Mouse (Mus musculus): ENCODE data around the gene Ddit4.

Gene Ddit4

DNA sequence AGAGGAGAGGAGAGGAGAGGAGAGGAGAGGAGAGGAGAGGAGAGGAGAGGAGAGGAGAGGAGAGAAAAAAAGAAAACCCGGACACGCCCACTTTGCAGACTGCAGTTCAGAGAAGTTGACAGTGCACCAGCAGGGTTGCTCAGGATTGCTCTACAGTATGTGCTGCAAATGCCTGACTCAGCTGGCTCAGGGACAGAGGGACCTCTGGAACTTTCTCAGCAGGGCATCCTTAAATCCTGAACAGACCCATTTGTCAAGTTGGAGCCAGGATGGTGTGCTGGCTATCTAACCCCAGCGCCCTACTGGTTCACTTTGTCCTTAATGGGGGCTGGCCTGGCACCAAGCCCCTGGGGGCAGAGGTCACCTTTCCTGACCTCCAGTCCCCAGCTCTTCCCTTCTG lies 17.6 kb downstream of the Ddit4 start:
- in situ Hi-C loops (cut with MboI; ENCODE audit: low pct_unique_long_range_greater_than_20kb in 1 of 2, low sequenced_read_pairs in 2 of 2, unreplicated experiment in 1 of 2) = loop anchor here in 1 of 2 experiments (25.0 kb wide), 1 partner anchor 303 kb away; no protein-coding TSS in a partner anchor

DNA sequence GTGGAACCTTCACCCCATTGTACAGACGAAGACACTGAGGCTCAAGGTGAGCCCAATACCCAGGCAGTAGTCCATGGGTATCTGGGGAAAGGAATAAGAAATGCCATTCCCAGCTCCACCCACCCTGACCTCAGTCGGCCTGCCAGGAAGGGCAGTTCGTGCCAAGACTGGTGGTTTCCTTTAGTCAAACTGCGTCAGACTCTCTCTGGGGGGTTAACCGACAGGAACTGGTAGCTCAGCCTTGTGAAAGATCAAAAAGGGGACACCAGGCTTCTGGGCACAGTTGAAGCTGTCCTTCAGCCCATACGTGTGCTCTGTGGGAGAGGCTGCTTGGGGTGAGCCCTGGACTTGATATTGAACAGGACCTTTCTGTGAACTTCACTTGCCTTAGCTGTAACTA lies 19.1 kb downstream of the Ddit4 start:
- in situ Hi-C loops (cut with MboI; ENCODE audit: low pct_unique_long_range_greater_than_20kb in 1 of 2, low sequenced_read_pairs in 2 of 2, unreplicated experiment in 1 of 2) = loop anchor here in 1 of 2 experiments (25.0 kb wide), 1 partner anchor 305 kb away; no protein-coding TSS in a partner anchor

DNA sequence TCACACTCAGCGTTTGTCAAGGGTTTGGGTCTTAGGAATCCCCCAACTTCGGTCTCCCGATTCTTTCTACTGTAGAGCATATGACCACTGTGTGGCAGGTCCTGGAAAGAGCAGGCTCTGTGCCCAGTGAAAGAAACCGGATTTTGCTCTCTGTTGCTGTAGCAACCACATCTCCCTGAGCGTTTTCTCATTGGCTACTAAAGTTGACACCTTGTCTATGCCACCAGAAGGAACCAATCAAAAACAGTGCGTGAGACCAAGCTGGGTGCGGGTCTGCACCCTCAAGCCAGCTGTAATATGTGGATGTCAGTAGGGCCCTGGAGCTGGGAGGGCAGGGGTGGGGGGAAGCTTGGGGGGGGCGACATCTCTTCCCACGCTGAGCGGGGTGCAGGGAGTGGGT lies 20.6 kb downstream of the Ddit4 start:
- in situ Hi-C loops (cut with MboI; ENCODE audit: low pct_unique_long_range_greater_than_20kb in 1 of 2, low sequenced_read_pairs in 2 of 2, unreplicated experiment in 1 of 2) = loop anchor here in 1 of 2 experiments (25.0 kb wide), 1 partner anchor 306 kb away; no protein-coding TSS in a partner anchor

DNA sequence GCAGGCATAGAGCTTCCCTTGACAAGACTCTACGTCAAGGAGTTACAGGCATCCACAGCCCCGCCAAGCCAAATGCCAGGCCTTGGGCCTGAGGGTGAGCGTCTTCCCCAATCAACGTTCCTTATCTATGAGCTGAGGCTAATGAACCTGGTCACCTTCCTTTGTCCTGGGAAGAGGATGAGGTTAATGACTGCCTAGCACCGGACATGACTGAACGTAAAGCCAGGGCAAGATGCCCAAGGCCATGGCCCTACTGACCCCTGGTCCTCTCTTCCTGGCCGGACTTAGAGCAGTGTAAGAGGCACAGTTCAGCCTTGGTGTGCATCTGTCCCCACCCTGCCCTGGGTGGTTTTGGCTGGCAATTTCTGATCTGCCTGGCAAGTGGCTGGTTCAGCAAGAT lies 22.4 kb downstream of the Ddit4 start:
- in situ Hi-C loops (cut with MboI; ENCODE audit: low pct_unique_long_range_greater_than_20kb in 1 of 2, low sequenced_read_pairs in 2 of 2, unreplicated experiment in 1 of 2) = loop anchor here in 1 of 2 experiments (25.0 kb wide), 1 partner anchor 308 kb away; no protein-coding TSS in a partner anchor

DNA sequence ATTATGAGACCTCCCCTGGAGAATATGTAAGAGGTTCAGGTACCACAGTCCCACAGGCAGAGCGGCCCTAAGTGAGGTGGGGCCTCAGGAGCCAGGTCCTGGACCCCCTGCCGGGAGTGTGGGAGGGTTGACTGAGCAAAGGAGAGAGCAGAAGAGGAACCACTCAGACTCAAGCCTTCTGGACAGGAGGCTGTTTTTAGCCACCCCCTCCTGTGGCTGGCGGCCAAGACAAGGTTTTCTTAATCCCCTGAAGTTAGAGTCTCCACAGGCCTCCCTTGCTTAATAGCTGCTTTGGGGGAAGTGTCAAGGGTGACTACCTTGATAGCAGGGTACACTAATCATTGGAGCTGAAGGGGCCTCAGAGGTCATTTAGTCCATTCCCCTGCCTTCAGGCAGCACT lies 27.3 kb downstream of the Ddit4 start:
- in situ Hi-C loops (cut with MboI; ENCODE audit: low pct_unique_long_range_greater_than_20kb in 1 of 2, low sequenced_read_pairs in 2 of 2, unreplicated experiment in 1 of 2) = no loop called here

DNA sequence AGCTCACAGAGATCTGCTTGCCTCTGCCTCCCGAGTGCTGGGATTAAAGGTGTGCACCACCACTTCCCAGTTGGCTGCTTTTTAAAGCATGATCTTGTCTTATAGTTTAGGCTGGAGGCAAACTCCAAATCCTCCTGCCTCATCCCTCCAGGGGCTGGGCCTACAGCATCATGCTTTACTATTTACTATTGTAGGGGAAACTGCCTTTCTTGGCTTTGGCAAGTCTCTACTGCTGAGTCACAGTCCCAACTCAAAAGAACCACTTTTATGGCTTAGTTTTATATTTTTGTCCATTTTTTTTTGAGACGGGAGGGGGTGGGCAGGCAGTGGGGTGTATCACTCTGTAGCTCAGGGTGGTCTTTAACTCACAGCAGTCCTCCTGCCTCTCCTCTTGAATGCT lies 28.1 kb downstream of the Ddit4 start:
- in situ Hi-C loops (cut with MboI; ENCODE audit: low pct_unique_long_range_greater_than_20kb in 1 of 2, low sequenced_read_pairs in 2 of 2, unreplicated experiment in 1 of 2) = no loop called here

DNA sequence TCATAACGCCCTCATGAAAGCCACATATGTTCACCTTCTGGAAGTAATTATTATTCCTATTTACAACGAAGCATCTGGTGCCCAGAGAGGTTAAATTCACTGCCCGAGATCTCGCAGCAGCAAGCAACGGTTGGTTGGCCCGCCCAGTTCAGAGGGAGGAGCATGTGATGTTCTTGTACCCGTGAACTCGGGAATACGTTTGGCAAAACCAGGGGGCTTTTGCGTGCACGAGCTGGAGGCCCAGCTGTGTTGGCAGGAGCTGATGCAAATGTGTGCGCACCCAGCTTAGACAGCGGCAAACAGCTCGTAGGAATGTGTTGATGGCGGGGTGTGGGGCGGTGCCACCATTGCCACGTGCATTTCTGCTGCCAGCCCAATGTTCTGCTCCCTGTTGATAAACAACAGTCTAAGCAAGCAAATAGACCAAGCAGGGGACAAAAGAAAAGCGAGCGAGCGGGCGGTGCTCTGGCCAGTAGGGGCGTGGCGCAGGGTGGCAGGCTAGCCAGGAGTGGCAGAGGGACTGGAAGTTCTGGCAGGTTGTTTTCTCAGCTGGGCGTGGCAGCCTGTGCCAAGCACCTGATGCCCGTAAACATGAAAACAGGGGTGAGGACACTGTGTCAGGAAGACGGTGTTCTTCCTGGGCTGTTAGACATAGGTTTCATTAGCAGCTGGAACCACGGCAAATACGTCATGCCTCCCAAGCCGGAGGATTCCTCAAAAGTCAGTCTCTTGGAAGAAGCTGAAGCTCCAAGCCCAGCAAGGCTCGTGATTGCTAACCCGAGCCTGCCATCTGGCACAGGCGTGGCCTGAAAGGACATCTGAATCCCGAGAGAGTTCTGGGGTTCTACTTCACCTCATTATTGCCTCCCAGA lies 30.6 kb downstream of the Ddit4 start:
- in situ Hi-C loops (cut with MboI; ENCODE audit: low pct_unique_long_range_greater_than_20kb in 1 of 2, low sequenced_read_pairs in 2 of 2, unreplicated experiment in 1 of 2) = no loop called here

DNA sequence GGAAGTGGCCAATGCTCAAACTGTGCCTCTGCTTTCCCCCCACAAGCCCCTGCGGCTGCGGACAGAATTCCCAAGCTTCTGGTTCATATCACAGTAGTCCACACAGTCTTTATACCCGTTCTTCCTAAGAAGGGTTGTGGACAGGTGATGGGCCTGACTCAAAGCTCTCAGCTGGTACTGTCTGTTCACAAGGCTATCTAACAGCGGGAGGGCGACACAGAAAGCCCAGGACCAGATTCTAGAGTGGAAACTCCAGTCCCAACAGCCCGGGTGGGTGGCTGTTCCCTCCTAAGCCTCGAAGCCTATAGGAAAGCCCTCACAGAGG lies 31.2 kb downstream of the Ddit4 start:
- in situ Hi-C loops (cut with MboI; ENCODE audit: low pct_unique_long_range_greater_than_20kb in 1 of 2, low sequenced_read_pairs in 2 of 2, unreplicated experiment in 1 of 2) = no loop called here

DNA sequence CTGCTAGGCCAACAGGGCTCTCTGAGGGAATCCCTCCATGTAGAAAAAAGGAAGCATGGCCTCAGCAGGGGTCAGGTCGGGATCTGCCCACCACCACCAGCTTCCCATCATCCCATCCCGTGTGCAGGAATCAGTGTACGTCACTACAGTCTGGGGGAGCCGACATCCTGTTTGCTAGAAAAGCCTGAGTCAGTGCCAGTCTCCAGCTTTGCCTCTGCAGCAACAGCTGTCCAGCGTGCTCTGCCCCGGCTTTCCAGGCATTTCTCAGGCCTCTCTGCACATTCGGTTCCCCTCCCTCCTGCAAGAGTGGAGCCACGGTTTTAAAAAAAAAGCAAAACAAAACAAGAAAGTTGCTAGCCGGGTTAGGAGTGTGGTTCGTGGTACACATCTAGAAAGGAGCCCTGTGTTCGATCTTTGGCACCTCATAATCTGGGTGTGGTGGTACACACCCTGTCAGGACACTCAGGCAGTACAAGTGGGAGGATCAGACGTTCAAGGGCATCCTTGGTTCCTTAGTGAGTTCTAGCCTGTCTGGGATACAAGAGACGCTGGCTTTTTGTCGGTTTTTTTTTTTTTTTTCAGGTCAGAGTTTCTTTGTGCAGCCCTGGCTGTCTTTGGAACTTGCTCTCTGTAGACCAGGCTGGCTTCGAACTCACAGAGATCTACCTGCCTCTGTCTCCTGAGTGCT lies 32.0 kb downstream of the Ddit4 start:
- in situ Hi-C loops (cut with MboI; ENCODE audit: low pct_unique_long_range_greater_than_20kb in 1 of 2, low sequenced_read_pairs in 2 of 2, unreplicated experiment in 1 of 2) = no loop called here

DNA sequence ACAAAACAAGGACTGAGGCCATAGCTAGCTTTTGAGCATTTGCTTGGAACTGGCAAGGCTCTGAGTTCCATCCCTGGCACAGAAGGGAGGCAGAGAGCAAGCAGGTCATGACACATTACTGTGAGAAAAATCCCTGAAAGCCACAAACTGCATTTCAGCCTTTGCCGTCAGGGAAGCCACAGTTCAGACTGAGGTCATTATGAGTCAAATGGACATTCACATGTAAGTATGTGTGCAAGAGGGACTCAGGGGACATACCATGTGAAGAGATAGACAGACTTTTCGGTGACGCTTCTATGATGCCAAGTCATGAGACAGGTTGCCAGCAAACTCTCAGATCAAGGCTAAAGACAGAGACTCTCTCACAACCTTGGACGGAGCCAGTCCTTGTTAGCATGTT lies 33.5 kb downstream of the Ddit4 start:
- in situ Hi-C loops (cut with MboI; ENCODE audit: low pct_unique_long_range_greater_than_20kb in 1 of 2, low sequenced_read_pairs in 2 of 2, unreplicated experiment in 1 of 2) = no loop called here

DNA sequence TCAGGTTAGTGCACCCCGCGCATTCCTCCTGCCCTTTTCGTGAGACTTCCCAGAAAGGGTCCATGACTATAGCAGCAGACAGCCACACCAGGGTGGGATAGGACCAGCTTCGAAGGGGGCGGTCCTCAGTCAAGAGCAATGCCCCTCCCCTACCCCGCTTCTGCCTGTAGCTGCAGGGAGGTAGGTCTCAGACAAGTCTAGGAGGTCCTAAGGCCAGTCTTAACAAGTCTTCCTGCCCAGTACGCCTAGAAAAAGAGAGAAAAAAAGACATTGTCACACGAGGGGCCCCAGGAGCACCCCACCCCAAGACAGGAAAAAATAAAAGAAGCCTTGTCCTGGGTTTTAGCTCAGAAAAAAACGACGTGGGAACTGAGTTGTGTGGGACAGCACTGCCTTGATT lies 35.0 kb downstream of the Ddit4 start:
- in situ Hi-C loops (cut with MboI; ENCODE audit: low pct_unique_long_range_greater_than_20kb in 1 of 2, low sequenced_read_pairs in 2 of 2, unreplicated experiment in 1 of 2) = no loop called here

DNA sequence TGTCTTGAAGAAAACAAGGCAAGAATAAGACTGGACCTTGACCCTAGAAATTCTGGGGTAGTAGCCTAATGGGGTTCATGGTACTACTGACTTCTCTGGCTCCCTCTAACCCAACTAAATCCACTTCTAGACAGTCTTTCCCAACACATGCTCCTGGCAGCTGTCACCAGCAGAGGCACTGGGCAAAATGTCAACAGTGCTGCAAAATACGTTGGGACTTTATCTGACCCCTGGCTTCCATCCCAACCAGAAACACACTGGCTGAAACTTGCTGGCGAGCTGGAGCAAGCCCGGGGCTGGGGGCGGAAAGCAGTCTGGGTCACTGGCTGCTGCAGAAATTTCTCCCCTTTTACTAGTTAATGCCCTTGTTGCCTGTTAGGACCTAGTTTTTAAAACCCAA lies 35.5 kb downstream of the Ddit4 start:
- in situ Hi-C loops (cut with MboI; ENCODE audit: low pct_unique_long_range_greater_than_20kb in 1 of 2, low sequenced_read_pairs in 2 of 2, unreplicated experiment in 1 of 2) = no loop called here

DNA sequence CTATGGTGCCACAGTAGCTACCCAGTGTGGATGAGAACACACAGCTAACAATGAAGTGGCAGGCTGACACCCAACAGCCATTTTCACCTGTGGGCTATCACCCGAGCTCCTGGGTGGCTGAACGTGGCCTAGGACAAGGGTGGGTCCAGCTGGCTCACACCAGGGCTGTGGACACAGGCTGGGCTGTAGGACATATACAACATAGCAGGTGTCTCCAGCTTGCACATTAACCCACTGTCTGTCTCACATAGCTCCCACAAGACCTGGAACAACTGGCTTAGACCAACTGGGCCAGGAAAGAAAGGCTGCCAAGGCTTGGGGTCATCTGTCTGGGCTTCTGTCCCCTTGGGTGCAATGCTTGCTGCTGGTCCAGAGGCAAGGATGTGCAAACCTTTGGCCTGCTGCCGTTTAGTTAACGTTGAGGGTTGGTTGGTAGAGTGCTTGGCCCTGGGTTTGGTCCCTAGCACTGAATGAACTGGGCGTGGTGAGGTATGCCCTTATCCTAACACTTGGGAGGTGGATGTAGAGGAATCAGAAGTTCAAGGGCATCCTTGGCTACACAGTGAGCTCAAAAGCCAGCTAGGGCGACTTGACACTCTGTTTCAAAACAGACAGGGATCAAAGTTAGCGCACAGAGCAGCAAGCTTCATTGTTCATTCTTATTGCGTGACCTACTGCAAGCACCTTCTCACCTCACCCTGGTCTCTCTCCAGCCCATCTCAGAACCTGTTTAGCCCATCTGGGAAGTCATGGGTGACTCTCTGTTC lies 36.3 kb downstream of the Ddit4 start:
- in situ Hi-C loops (cut with MboI; ENCODE audit: low pct_unique_long_range_greater_than_20kb in 1 of 2, low sequenced_read_pairs in 2 of 2, unreplicated experiment in 1 of 2) = no loop called here

DNA sequence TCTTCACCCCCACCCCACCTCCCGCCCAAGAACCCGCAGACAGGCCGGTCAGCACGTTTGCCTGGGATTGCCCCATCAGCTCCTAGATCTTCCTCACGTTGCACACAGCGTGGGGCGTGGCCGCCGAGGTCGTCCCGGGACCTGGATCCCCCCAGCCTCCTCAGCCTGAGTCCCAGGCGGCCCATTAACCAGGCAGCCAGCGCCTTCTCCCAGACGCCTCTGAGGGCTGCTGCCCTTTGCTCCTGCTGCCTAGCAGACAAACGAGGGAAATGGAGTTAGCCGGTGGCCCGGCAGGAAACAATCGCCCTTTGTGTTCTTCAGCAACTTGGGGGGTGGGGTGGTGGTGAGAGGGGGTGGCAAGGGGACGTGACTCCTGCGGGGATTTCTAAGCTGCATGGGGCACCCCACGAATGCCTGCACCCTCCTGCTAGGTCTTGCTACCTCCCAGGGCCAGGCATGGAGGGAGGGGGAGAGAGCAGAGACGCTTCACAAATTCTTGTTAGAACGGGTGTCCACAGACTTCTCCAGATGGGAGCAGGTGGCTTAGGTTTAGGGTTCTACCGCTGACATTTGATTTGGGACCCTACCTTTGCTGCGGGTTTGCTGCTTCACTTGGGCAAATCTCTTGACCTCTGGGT lies 40.0 kb downstream of the Ddit4 start:
- in situ Hi-C loops (cut with MboI; ENCODE audit: low pct_unique_long_range_greater_than_20kb in 1 of 2, low sequenced_read_pairs in 2 of 2, unreplicated experiment in 1 of 2) = no loop called here

DNA sequence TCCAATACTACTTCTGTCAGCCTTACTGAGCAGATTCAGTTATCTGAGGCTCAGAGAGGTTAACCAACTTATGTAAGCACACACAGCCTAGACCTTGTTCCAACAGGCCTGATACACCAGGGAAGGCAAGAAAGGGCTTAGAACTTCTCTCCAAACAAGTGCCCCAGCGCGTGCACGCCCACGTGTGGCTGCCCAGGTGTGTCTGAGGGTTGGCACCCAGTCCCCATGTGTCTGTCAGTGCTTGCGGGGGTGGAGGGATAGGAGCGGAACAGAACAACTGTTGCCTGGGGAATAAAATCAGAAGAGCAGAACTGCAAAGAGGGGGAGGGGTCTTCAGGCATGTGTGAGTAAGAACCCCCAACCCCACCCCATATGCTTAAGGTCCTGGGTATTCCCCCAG lies 40.5 kb downstream of the Ddit4 start:
- in situ Hi-C loops (cut with MboI; ENCODE audit: low pct_unique_long_range_greater_than_20kb in 1 of 2, low sequenced_read_pairs in 2 of 2, unreplicated experiment in 1 of 2) = no loop called here

DNA sequence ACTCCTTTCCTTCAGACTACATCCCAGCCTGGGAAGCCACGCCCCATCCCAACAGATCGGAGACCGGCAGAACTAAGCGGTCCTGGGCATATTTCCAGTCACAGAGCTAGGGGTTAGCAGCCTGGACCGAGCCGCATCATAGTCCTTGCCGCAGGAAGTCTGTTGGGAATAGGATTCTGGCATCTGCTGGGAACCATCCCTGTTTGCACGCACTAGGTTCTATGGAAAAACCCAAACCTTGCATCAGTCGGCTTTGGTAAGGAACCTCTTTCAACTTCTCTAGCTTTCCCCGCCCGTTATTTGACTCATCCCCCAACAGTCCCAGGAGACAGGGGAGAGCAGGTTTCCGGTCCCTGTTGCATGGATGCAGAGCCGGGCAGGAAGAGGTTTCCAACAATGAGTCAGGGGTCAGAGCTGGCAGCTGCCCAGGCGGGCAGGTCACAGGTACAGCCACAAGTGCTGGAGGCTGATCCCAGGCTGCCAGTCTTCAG lies 42.2 kb downstream of the Ddit4 start:
- in situ Hi-C loops (cut with MboI; ENCODE audit: low pct_unique_long_range_greater_than_20kb in 1 of 2, low sequenced_read_pairs in 2 of 2, unreplicated experiment in 1 of 2) = no loop called here

DNA sequence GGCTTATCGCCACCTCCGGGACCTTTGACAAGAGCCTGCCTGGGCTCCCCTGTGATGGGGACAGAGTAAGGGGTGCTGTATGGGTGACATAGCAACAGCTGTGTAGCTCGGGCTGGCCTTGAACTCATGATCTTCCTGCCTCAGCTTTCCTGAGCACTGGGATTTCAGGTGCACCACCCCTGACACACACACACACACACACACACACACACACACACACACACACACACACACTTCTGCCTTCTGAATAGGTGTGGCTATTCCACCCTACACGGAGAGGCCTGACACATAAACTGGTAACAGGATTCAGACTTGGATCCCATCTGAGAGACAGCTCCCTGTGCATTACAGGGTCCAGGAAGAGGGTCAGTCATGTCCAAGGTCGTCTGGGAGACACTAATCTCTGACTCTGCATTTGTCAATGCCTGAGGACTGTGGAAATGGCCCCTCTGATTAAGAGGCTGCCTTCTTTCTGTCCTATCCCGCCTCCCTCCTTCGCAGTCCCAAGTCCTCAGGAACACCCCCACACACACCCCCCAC lies 42.8 kb downstream of the Ddit4 start:
- in situ Hi-C loops (cut with MboI; ENCODE audit: low pct_unique_long_range_greater_than_20kb in 1 of 2, low sequenced_read_pairs in 2 of 2, unreplicated experiment in 1 of 2) = no loop called here

DNA sequence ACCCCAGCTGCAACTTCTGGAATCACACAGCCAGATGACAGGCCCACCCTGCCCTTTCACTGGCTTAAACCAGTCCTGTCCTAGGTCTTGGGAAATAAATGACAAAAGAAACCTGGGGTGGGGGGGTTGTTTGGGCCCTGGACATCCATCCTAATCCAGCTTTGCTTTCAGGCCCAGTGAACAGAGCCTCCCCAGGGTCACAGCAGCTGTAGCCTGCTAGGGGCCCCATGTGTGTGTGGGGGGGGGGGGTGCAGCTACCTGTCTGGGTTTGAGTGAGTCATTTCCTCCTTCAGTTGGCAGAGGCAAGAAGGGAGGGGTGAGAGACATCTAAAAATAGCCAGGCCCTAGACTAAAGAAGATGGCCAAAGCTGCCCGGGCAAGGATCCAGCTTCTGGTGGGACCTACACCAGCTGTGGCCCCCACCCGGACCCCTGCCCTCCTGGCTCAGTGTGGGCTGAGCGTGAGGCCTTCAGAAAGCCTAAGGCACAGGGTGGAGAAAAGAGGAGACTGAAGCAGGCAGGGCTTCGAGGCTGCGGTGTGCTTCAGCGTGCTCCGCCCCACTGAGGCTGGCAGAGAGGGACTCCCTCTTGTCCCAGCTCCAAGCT lies 43.8 kb downstream of the Ddit4 start:
- in situ Hi-C loops (cut with MboI; ENCODE audit: low pct_unique_long_range_greater_than_20kb in 1 of 2, low sequenced_read_pairs in 2 of 2, unreplicated experiment in 1 of 2) = no loop called here

All from mouse embryonic stem cell (cell line).